9 mouse cellular contexts compared by ENCODE assay signal in the genomic region with DNA sequence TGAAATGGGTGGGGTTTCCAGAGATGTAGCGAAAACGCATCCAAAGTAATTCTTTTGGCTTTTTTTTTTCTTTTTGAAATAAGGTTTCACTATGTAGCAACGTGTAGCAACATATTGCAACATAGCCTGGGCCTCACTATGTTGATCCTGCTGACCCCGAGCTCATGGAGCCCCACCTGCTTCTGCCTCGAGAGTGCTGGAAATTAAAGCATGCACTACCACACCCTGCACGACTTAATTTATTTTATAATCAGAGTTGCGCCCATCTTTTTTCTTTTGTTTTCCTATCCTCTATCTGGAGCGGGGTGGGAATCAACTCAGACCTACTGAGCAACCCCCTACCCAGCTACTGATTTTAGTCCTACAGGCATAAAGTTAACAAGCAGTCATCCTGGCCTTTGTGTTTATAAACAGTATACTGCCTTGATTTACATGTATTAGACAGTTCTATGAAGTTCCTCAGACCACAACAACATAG. TPM values are rescaled to one million over a fixed set of nuclear protein-coding genes. Genes with fewer than 3 reads are reported as not detected.
A peak's percentile ranks its signal among the peaks of the same experiment; 100 is the strongest.
DNase-seq lines count a peak whose midpoint lies in the region; ATAC-seq and TF ChIP-seq lines count a peak whose summit lies in the region.
"Had no signal": no experiment of that assay in that cellular context is flagged by ENCODE, and none has a peak within 500 bp of the region (broad histone marks: within the 10 kb centered on the region; RNA-seq: fewer than 3 reads in every experiment).

No protein-coding gene starts in this region.

- DNase-seq in heart, adult 11 months, result no peak
- DNase-seq in G1E (ENCODE audit: low spot score), result no peak
- DNase-seq in forebrain, postnatal 0 days, result no peak
- no peak for DNase-seq in urinary bladder, postnatal 36 days (ENCODE audit: low spot score in 2 of 2)
- DNase-seq in adrenal gland, adult 2 months, result no peak
- no peak for DNase-seq in cerebellum, adult 11-12 months

- H3K27ac ChIP-seq in heart, embryonic 14.5 days (replicated peaks in 1 of 2; ENCODE audit: control insufficient read depth in 1 of 2, insufficient read depth in 1 of 2, low read depth in 2 of 2, low read length in 2 of 2), result no peak overlapping the region
- 0 out of 2 replicates have a peak overlapping the region, but pooled peaks have one; percentile 78 for H3K27ac ChIP-seq in forebrain, postnatal 0 days (ENCODE audit: low read depth, low read length)

- H3K4me2 ChIP-seq in heart, embryonic 14.5 days (ENCODE audit: low read length), result peak overlapping the region; percentile 84
- H3K4me2 ChIP-seq in forebrain, postnatal 0 days (ENCODE audit: low read depth), result peak overlapping the region; percentile 83

- no peak for TF ChIP-seq CTCF in G1E (IDR thresholded peaks at IDR 0.05; ENCODE audit: low read depth, low read length)
- no peak for TF ChIP-seq CTCF in forebrain, postnatal 0 days (IDR thresholded peaks at IDR 0.05; ENCODE audit: low read depth)

- no peaks in the 10 kb centered on the region for H3K9me3 ChIP-seq in heart, embryonic 14.5 days (ENCODE audit: control insufficient read depth, low read length)
- H3K9me3 ChIP-seq in G1E (replicated peaks), result no peaks in the 10 kb centered on the region
- H3K9me3 ChIP-seq in forebrain, postnatal 0 days (ENCODE audit: low read length), result no peaks in the 10 kb centered on the region

- peaks cover 14% of the 10 kb centered on the region for H3K36me3 ChIP-seq in heart, embryonic 14.5 days (ENCODE audit: control insufficient read depth, insufficient read depth, low read length)
- peaks cover 16% of the 10 kb centered on the region for H3K36me3 ChIP-seq in G1E (replicated peaks)
- peaks cover 12% of the 10 kb centered on the region for H3K36me3 ChIP-seq in forebrain, postnatal 0 days (ENCODE audit: insufficient read depth)

- WGBS in heart, embryonic 14.5 days, result 3% methylated on average over 8 of the region's 8 CpGs
- WGBS in forebrain, postnatal 0 days, result under 1% methylated on average over 8 of the region's 8 CpGs

- ATAC-seq in heart, embryonic 14.5 days (ENCODE audit: insufficient number of reproducible peaks, insufficient read depth, low FRiP score, low read depth), result no peak
- 0 out of 2 replicates have a peak, but pooled peaks have one; percentile 1 for ATAC-seq in G1E (ENCODE audit: extremely low read depth, insufficient number of reproducible peaks, low FRiP score, poor library complexity, severe bottlenecking)
- ATAC-seq in forebrain, postnatal 0 days, result no peak
- ATAC-seq in megakaryocyte-erythroid progenitor cell, adult 5-6 weeks (replicated peaks; ENCODE audit: low FRiP score, low TSS enrichment, poor library complexity, severe bottlenecking), result peak; percentile 22

- H3K27me3 ChIP-seq in heart, embryonic 14.5 days (ENCODE audit: control insufficient read depth, insufficient read depth, low read length), result no peaks in the 10 kb centered on the region
- H3K27me3 ChIP-seq in G1E (ENCODE audit: insufficient read depth, low read length), result 0 out of 2 replicates have a peak, but pooled peaks cover 2% of the 10 kb centered on the region
- no peaks in the 10 kb centered on the region for H3K27me3 ChIP-seq in forebrain, postnatal 0 days (ENCODE audit: insufficient read depth, low read length)

- peak overlapping the region; percentile 92 for H3K9ac ChIP-seq in heart, embryonic 14.5 days (ENCODE audit: low read length)
- no peak overlapping the region for H3K9ac ChIP-seq in forebrain, postnatal 0 days

- H3K4me1 ChIP-seq in heart, embryonic 14.5 days (ENCODE audit: control insufficient read depth in 2 of 2, insufficient read depth in 2 of 2, low read length in 2 of 2), result peaks cover 3 to 6% of the 10 kb centered on the region in 2 experiments
- H3K4me1 ChIP-seq in G1E (ENCODE audit: insufficient read depth, low read depth, low read length), result peaks cover 23% of the 10 kb centered on the region
- peaks cover 6% of the 10 kb centered on the region; the same call in 1 of the 2 replicates for H3K4me1 ChIP-seq in forebrain, postnatal 0 days (ENCODE audit: insufficient read depth)

- peak overlapping the region; percentile 91 to 94 for H3K4me3 ChIP-seq in heart, embryonic 14.5 days (ENCODE audit: control insufficient read depth in 1 of 2, insufficient read depth in 1 of 2, low read depth in 1 of 2, low read length in 2 of 2)
- peak overlapping the region; percentile 92 for H3K4me3 ChIP-seq in G1E (ENCODE audit: low read depth, low read length)
- H3K4me3 ChIP-seq in forebrain, postnatal 0 days (ENCODE audit: low read depth, low read length), result peak overlapping the region; percentile 69

RNA-seq across cellular contexts. Expression of gene Mib2, which starts 0.6 kb away (rescaled TPM):
- polyA plus RNA-seq in heart, embryonic 14.5 days (2014; fragmentation: Nextera tagmentation; extraction: Ambion mirVana), result 12.5 and 15.3 TPM in 2 replicates
- total RNA-seq in G1E (2014; fragmentation: Nextera tagmentation) (5.8 and 9.6 TPM in 2 replicates), G1E (2017) (16.7 and 17.3 TPM in 2 replicates)
- polyA plus RNA-seq in G1E (2012), result 36.0 and 36.9 TPM in 2 replicates
- total RNA-seq in forebrain, postnatal 0 days (2014; rRNA removed), result 98.0 and 116 TPM in 2 replicates
- polyA plus RNA-seq in forebrain, postnatal 0 days (2015; fragmentation: Nextera tagmentation; extraction: Ambion mirVana), result 42.9 and 46.5 TPM in 2 replicates
- 12.9 and 17.9 TPM in 2 replicates for total RNA-seq in megakaryocyte-erythroid progenitor cell, adult 5-6 weeks (2014; fragmentation: Nextera tagmentation)
- total RNA-seq in megakaryocyte-erythroid progenitor cell, adult 5-6 weeks (2017), result 11.9 and 13.3 TPM in 2 replicates
- total RNA-seq in adrenal gland, adult 2 months (2021), result 10 to 100 TPM; 40.8 to 50.9 TPM
- polyA plus RNA-seq in adrenal gland, adult 2 months (2012; rRNA removed), result 110 and 117 TPM in 2 replicates

RNA-seq across cellular contexts. Expression of gene Mmp23, which starts 16.5 kb away (rescaled TPM):
- polyA plus RNA-seq in heart, embryonic 14.5 days (2014; fragmentation: Nextera tagmentation; extraction: Ambion mirVana), result 63.1 and 67.1 TPM in 2 replicates
- total RNA-seq in G1E (2014; fragmentation: Nextera tagmentation) (not detected in 2 replicates), G1E (2017) (0.12 and 0.71 TPM in 2 replicates)
- polyA plus RNA-seq in G1E (2012), result 0.08 and 0.29 TPM in 2 replicates
- total RNA-seq in forebrain, postnatal 0 days (2014; rRNA removed), result 6.0 TPM in 2 replicates
- polyA plus RNA-seq in forebrain, postnatal 0 days (2015; fragmentation: Nextera tagmentation; extraction: Ambion mirVana), result 2.5 and 2.9 TPM in 2 replicates
- total RNA-seq in megakaryocyte-erythroid progenitor cell, adult 5-6 weeks (2014; fragmentation: Nextera tagmentation), result not detected in 2 replicates
- not detected in 2 replicates for total RNA-seq in megakaryocyte-erythroid progenitor cell, adult 5-6 weeks (2017)
- total RNA-seq in adrenal gland, adult 2 months (2021), result 1 to 10 TPM; 5.2 to 7.6 TPM
- 23.2 and 23.9 TPM in 2 replicates for polyA plus RNA-seq in adrenal gland, adult 2 months (2012; rRNA removed)

RNA-seq across cellular contexts. Expression of gene Gm10563, which starts 24.4 kb away (rescaled TPM):
- polyA plus RNA-seq in heart, embryonic 14.5 days (2014; fragmentation: Nextera tagmentation; extraction: Ambion mirVana), result not detected in 2 replicates
- total RNA-seq in G1E (2014; fragmentation: Nextera tagmentation), result not detected in 2 replicates
- total RNA-seq in G1E (2017), result not detected in 2 replicates
- not detected in 2 replicates for polyA plus RNA-seq in G1E (2012)
- not detected in 2 replicates for total RNA-seq in forebrain, postnatal 0 days (2014; rRNA removed)
- polyA plus RNA-seq in forebrain, postnatal 0 days (2015; fragmentation: Nextera tagmentation; extraction: Ambion mirVana), result not detected in 2 replicates
- total RNA-seq in megakaryocyte-erythroid progenitor cell, adult 5-6 weeks (2014; fragmentation: Nextera tagmentation), result not detected in 2 replicates
- total RNA-seq in megakaryocyte-erythroid progenitor cell, adult 5-6 weeks (2017), result not detected in 2 replicates
- not detected for total RNA-seq in adrenal gland, adult 2 months (2021)
- not detected in 2 replicates for polyA plus RNA-seq in adrenal gland, adult 2 months (2012; rRNA removed)
- total RNA-seq: gastrocnemius, adult 18-20 months had no signal

RNA-seq across cellular contexts. Expression of gene Fndc10, which starts 24.5 kb away (rescaled TPM):
- 1.9 and 2.4 TPM in 2 replicates for polyA plus RNA-seq in heart, embryonic 14.5 days (2014; fragmentation: Nextera tagmentation; extraction: Ambion mirVana)
- total RNA-seq in G1E (2014; fragmentation: Nextera tagmentation) (not detected in 2 replicates), G1E (2017) (0.12 and 0.16 TPM in 2 replicates)
- polyA plus RNA-seq in G1E (2012), result not detected in 2 replicates
- total RNA-seq in forebrain, postnatal 0 days (2014; rRNA removed), result 31.9 and 33.5 TPM in 2 replicates
- 20.4 and 24.6 TPM in 2 replicates for polyA plus RNA-seq in forebrain, postnatal 0 days (2015; fragmentation: Nextera tagmentation; extraction: Ambion mirVana)
- total RNA-seq in megakaryocyte-erythroid progenitor cell, adult 5-6 weeks (2014; fragmentation: Nextera tagmentation), result 1.1 and 2.8 TPM in 2 replicates
- total RNA-seq in megakaryocyte-erythroid progenitor cell, adult 5-6 weeks (2017), result 0.33 and 0.88 TPM in 2 replicates
- total RNA-seq in adrenal gland, adult 2 months (2021), result 10 to 100 TPM; 42.6 to 65.1 TPM
- 247 and 266 TPM in 2 replicates for polyA plus RNA-seq in adrenal gland, adult 2 months (2012; rRNA removed)

RNA-seq across cellular contexts. Expression of gene Ssu72, which starts 35.0 kb away (rescaled TPM):
- 113 and 115 TPM in 2 replicates for polyA plus RNA-seq in heart, embryonic 14.5 days (2014; fragmentation: Nextera tagmentation; extraction: Ambion mirVana)
- total RNA-seq in G1E (2014; fragmentation: Nextera tagmentation) (195 and 204 TPM in 2 replicates), G1E (2017) (184 and 186 TPM in 2 replicates)
- 74.7 and 91.4 TPM in 2 replicates for polyA plus RNA-seq in G1E (2012)
- 103 and 121 TPM in 2 replicates for total RNA-seq in forebrain, postnatal 0 days (2014; rRNA removed)
- 164 and 176 TPM in 2 replicates for polyA plus RNA-seq in forebrain, postnatal 0 days (2015; fragmentation: Nextera tagmentation; extraction: Ambion mirVana)
- 83.5 and 90.2 TPM in 2 replicates for total RNA-seq in megakaryocyte-erythroid progenitor cell, adult 5-6 weeks (2014; fragmentation: Nextera tagmentation)
- 75.3 and 94.1 TPM in 2 replicates for total RNA-seq in megakaryocyte-erythroid progenitor cell, adult 5-6 weeks (2017)
- total RNA-seq in adrenal gland, adult 2 months (2021), result 100 to 1,000 TPM; 104 to 143 TPM
- 178 and 190 TPM in 2 replicates for polyA plus RNA-seq in adrenal gland, adult 2 months (2012; rRNA removed)

Comparison
In these comparisons a context has a peak if more than half of its experiments do, and no peak if none do; other contexts are left out.
1. ATAC-seq: peak in G1E (single experiment) and megakaryocyte-erythroid progenitor cell, adult 5-6 weeks (single experiment); none in heart, embryonic 14.5 days (single experiment) and forebrain, postnatal 0 days (single experiment).
2. Peak in every context shown above with its lines, with median percentiles within 50 percentile points of each other: H3K4me3 ChIP-seq.